Mouse (Mus musculus) megakaryocyte, embryonic 14.5 days (primary cell): ENCODE results near the gene Fam89b. TPM values are rescaled to one million over a fixed set of nuclear protein-coding genes. Genes with fewer than 3 reads are reported as not detected.

ENCODE experiments used
- H3K27me3 ChIP-seq: replicated peaks from 2 replicates; pipeline ENCODE3; 2012; ENCODE audit warnings: inconsistent platforms
- H3K36me3 ChIP-seq: replicated peaks from 2 replicates; pipeline ENCODE3; 2012; ENCODE audit warnings: low read length, inconsistent platforms, mixed read lengths
- H3K4me1 ChIP-seq: 2 replicates; pipeline ENCODE4 v1.6.1; 2012; ENCODE audit warnings: inconsistent platforms
- H3K4me3 ChIP-seq: replicated peaks from 2 replicates; pipeline ENCODE3; 2012; ENCODE audit warnings: moderate library complexity, mild to moderate bottlenecking, inconsistent platforms
- H3K9me3 ChIP-seq: 2 replicates; pipeline ENCODE4 v1.6.1; 2012; ENCODE audit warnings: inconsistent platforms
- FLI1 ChIP-seq: IDR thresholded peaks from 2 replicates; pipeline ENCODE4 v1.6.1; 2012; ENCODE audit warnings: low read length, inconsistent platforms, mixed read lengths
- GATA1 ChIP-seq: IDR thresholded peaks from 3 replicates; pipeline ENCODE4 v1.6.1; 2012; ENCODE audit warnings: mixed read lengths, low read length, inconsistent platforms, borderline replicate concordance
- polyA plus RNA-seq: library from polyadenylated mRNA; stranded (reverse); fragments of >175 nt; gene quantifications from 2 replicates; pipeline ENCODE4 v1.2.3, GENCODE M21; 2012; ENCODE audit warnings: low replicate concordance; ENCODE audit not compliant: insufficient read depth

The Fam89b gene
- polyA plus RNA-seq = 84.3 and 173 TPM in 2 replicates

GRCm38 (mm10) chr19:5729444-5729815 lies at the start of gene Fam89b:
Gene Fam89b (minus strand): TSS chr19:5729653.
- Histone ChIP-seq H3K4me1 (peaks cover 68% of the 10 kb centered on the region), H3K27me3 (peaks cover 5% of the 10 kb centered on the region), H3K36me3 (peaks cover 11% of the 10 kb centered on the region), H3K4me3 (peak within 1 kb of the TSS; percentile 97), H3K9me3 (no peaks in the 10 kb centered on the region)
- no peak for TF ChIP-seq FLI1
- no peak for TF ChIP-seq GATA1

GRCm38 (mm10) chr19:5778312-5778711 lies 48.9 kb upstream of the Fam89b start:
- Histone ChIP-seq H3K4me3 (no peak overlapping the region), H3K36me3 (no peaks in the 10 kb centered on the region), H3K4me1 (peaks cover 20% of the 10 kb centered on the region), H3K9me3 (no peaks in the 10 kb centered on the region), H3K27me3 (peaks cover 4% of the 10 kb centered on the region)
- no peak for TF ChIP-seq FLI1
- TF ChIP-seq GATA1 = no peak

- Histone ChIP-seq H3K9me3 (no peaks in the 10 kb centered on the region), H3K36me3 (no peaks in the 10 kb centered on the region), H3K4me3 (no peak overlapping the region), H3K4me1 (peaks cover 20% of the 10 kb centered on the region), H3K27me3 (peaks cover 4% of the 10 kb centered on the region)
- no peak for TF ChIP-seq GATA1
- no peak for TF ChIP-seq FLI1
These were observed 48.1 kb upstream of the Fam89b start for GRCm38 (mm10) chr19:5777387-5778032.

- TF ChIP-seq GATA1 (no peak), FLI1 (no peak)
These were observed 41.7 kb upstream of the Fam89b start, which contains the start of gene Scyl1 for GRCm38 (mm10) chr19:5770925-5771860. Gene Scyl1 (minus strand): TSS chr19:5771419.

GRCm38 (mm10) chr19:5770311-5770710 lies 40.9 kb upstream of the Fam89b start:
- TF ChIP-seq GATA1 (no peak), FLI1 (no peak)
- Histone ChIP-seq H3K9me3 (no peaks in the 10 kb centered on the region), H3K4me1 (peaks cover 43% of the 10 kb centered on the region), H3K27me3 (no peaks in the 10 kb centered on the region), H3K36me3 (peaks cover 50% of the 10 kb centered on the region), H3K4me3 (peak overlapping the region; percentile 95)

More at GRCm38 (mm10) chr19:5770925-5771860, 41.7 kb upstream of the Fam89b start, which contains the start of gene Scyl1:
- Histone ChIP-seq H3K4me3 (peak within 1 kb of the TSS; percentile 95), H3K36me3 (peaks cover 42% of the 10 kb centered on the region), H3K27me3 (peaks cover 2% of the 10 kb centered on the region), H3K9me3 (no peaks in the 10 kb centered on the region), H3K4me1 (peaks cover 43% of the 10 kb centered on the region)

- TF ChIP-seq GATA1 = no peak
- TF ChIP-seq FLI1 = no peak
- Histone ChIP-seq H3K9me3 (no peaks in the 10 kb centered on the region), H3K4me1 (peaks cover 43% of the 10 kb centered on the region), H3K27me3 (no peaks in the 10 kb centered on the region), H3K36me3 (peaks cover 79% of the 10 kb centered on the region), H3K4me3 (no peak overlapping the region)
These were observed 37.8 kb upstream of the Fam89b start for GRCm38 (mm10) chr19:5767271-5767670.

- TF ChIP-seq GATA1 (no peak), FLI1 (no peak)
- H3K9me3 ChIP-seq = no peaks in the 10 kb centered on the region
- peaks cover 10% of the 10 kb centered on the region for H3K4me1 ChIP-seq
- no peaks in the 10 kb centered on the region for H3K27me3 ChIP-seq
- no peak overlapping the region for H3K4me3 ChIP-seq
- peaks cover 97% of the 10 kb centered on the region for H3K36me3 ChIP-seq
These were observed 33.7 kb upstream of the Fam89b start for GRCm38 (mm10) chr19:5763163-5763562.

- Histone ChIP-seq H3K4me3 (no peak overlapping the region), H3K4me1 (no peaks in the 10 kb centered on the region; the same call in 1 of the 2 replicates), H3K27me3 (peaks cover 22% of the 10 kb centered on the region), H3K36me3 (peaks cover 74% of the 10 kb centered on the region), H3K9me3 (no peaks in the 10 kb centered on the region)
- TF ChIP-seq GATA1 (no peak), FLI1 (no peak)
These were observed 29.5 kb upstream of the Fam89b start for GRCm38 (mm10) chr19:5758878-5759403.

- Histone ChIP-seq H3K9me3 (no peaks in the 10 kb centered on the region), H3K36me3 (peaks cover 58% of the 10 kb centered on the region), H3K4me1 (peaks cover under 1% of the 10 kb centered on the region; the same call in 1 of the 2 replicates), H3K4me3 (no peak overlapping the region), H3K27me3 (peaks cover 36% of the 10 kb centered on the region)
- no peak for TF ChIP-seq GATA1
- no peak for TF ChIP-seq FLI1
These were observed 27.7 kb upstream of the Fam89b start for GRCm38 (mm10) chr19:5756991-5757636.
